Mouse (Mus musculus): Measurements from ENCODE around the gene Slc23a4. TPM values are rescaled to one million over a fixed set of nuclear protein-coding genes. Genes with fewer than 3 reads are reported as not detected.

Slc23a4 gene
- polyA plus RNA-seq, 1 experiment from 2014 or later, result 0.33 TPM

- peak overlapping the region; percentile 57 for H3K27ac ChIP-seq (ENCODE audit: poor library complexity, severe bottlenecking)
Measured at GRCm38 (mm10) chr6:34903441-34903840, 84.8 kb downstream of the Slc23a4 start.

GRCm38 (mm10) chr6:34902578-34902977, 85.6 kb downstream of the Slc23a4 start:
- peaks cover 49% of the 10 kb centered on the region for H3K36me3 ChIP-seq
- peak overlapping the region; percentile 57 for H3K27ac ChIP-seq (ENCODE audit: poor library complexity, severe bottlenecking)
- peaks cover 68% of the 10 kb centered on the region for H3K4me1 ChIP-seq (replicated peaks)
- no peak overlapping the region for H3K9ac ChIP-seq
- H3K4me2 ChIP-seq, result peak overlapping the region; percentile 36
- H3K27me3 ChIP-seq (replicated peaks), result no peaks in the 10 kb centered on the region
- H3K9me3 ChIP-seq (replicated peaks), result no peaks in the 10 kb centered on the region
- H3K4me3 ChIP-seq, result no peak overlapping the region
- 74% methylated on average over 7 of the region's 7 CpGs for WGBS
- ATAC-seq (ENCODE audit: insufficient number of reproducible peaks, low FRiP score), result no peak

More at GRCm38 (mm10) chr6:34903441-34903840, 84.8 kb downstream of the Slc23a4 start:
- H3K36me3 ChIP-seq, result peaks cover 49% of the 10 kb centered on the region
- no peaks in the 10 kb centered on the region for H3K9me3 ChIP-seq (replicated peaks)
- ATAC-seq (ENCODE audit: insufficient number of reproducible peaks, low FRiP score), result no peak
- no peak overlapping the region for H3K4me2 ChIP-seq
- no peaks in the 10 kb centered on the region for H3K27me3 ChIP-seq (replicated peaks)
- 79% methylated on average over 5 of the region's 5 CpGs for WGBS
- H3K4me1 ChIP-seq (replicated peaks), result peaks cover 73% of the 10 kb centered on the region
- H3K9ac ChIP-seq, result no peak overlapping the region
- no peak overlapping the region for H3K4me3 ChIP-seq

GRCm38 (mm10) chr6:34901911-34902444, 86.2 kb downstream of the Slc23a4 start:
- H3K4me1 ChIP-seq (replicated peaks), result peaks cover 62% of the 10 kb centered on the region
- peak overlapping the region; percentile 57 for H3K27ac ChIP-seq (ENCODE audit: poor library complexity, severe bottlenecking)
- 0 out of 2 replicates have a peak overlapping the region, but pooled peaks have one; percentile 34 for H3K9ac ChIP-seq
- WGBS, result 26% methylated on average over 9 of the region's 9 CpGs
- no peak for ATAC-seq (ENCODE audit: insufficient number of reproducible peaks, low FRiP score)
- H3K4me3 ChIP-seq, result no peak overlapping the region
- H3K27me3 ChIP-seq (replicated peaks), result no peaks in the 10 kb centered on the region
- H3K4me2 ChIP-seq, result peak overlapping the region; percentile 36
- H3K9me3 ChIP-seq (replicated peaks), result no peaks in the 10 kb centered on the region
- H3K36me3 ChIP-seq, result peaks cover 46% of the 10 kb centered on the region

- Histone ChIP-seq H3K4me3 (no peak overlapping the region), H3K9me3 (replicated peaks) (no peaks in the 10 kb centered on the region), H3K4me2 (no peak overlapping the region), H3K27ac (ENCODE audit: poor library complexity, severe bottlenecking) (no peak overlapping the region), H3K27me3 (replicated peaks) (no peaks in the 10 kb centered on the region), H3K36me3 (peaks cover 43% of the 10 kb centered on the region), H3K4me1 (replicated peaks) (peaks cover 59% of the 10 kb centered on the region), H3K9ac (no peak overlapping the region)
- 70% methylated on average over 2 of the region's 2 CpGs for WGBS
- ATAC-seq (ENCODE audit: insufficient number of reproducible peaks, low FRiP score), result no peak
Measured at GRCm38 (mm10) chr6:34900990-34901389, 87.2 kb downstream of the Slc23a4 start.

- H3K4me1 ChIP-seq (replicated peaks), result peaks cover 52% of the 10 kb centered on the region
- no peak overlapping the region for H3K4me3 ChIP-seq
- peak; percentile 54; the same call in 1 of the 2 replicates for ATAC-seq (ENCODE audit: insufficient number of reproducible peaks, low FRiP score)
Measured at GRCm38 (mm10) chr6:34899127-34899526, 89.1 kb downstream of the Slc23a4 start.

GRCm38 (mm10) chr6:34896168-34896780, 91.9 kb downstream of the Slc23a4 start:
- H3K27ac ChIP-seq (ENCODE audit: poor library complexity, severe bottlenecking), result no peak overlapping the region
- H3K9me3 ChIP-seq (replicated peaks), result no peaks in the 10 kb centered on the region
- no peak; the same call in 1 of the 2 replicates for ATAC-seq (ENCODE audit: insufficient number of reproducible peaks, low FRiP score)
- H3K4me2 ChIP-seq, result no peak overlapping the region
- no peak overlapping the region for H3K9ac ChIP-seq
- no peaks in the 10 kb centered on the region for H3K27me3 ChIP-seq (replicated peaks)
- peaks cover 73% of the 10 kb centered on the region for H3K36me3 ChIP-seq
- H3K4me3 ChIP-seq, result no peak overlapping the region
- H3K4me1 ChIP-seq (replicated peaks), result peaks cover 24% of the 10 kb centered on the region
- 61% methylated on average over 16 of the region's 16 CpGs for WGBS

More at GRCm38 (mm10) chr6:34899127-34899526, 89.1 kb downstream of the Slc23a4 start:
- 43% methylated on average over 2 of the region's 2 CpGs for WGBS
- H3K9me3 ChIP-seq (replicated peaks), result no peaks in the 10 kb centered on the region
- no peak overlapping the region for H3K4me2 ChIP-seq
- H3K27ac ChIP-seq (ENCODE audit: poor library complexity, severe bottlenecking), result peak overlapping the region; percentile 70
- H3K9ac ChIP-seq, result no peak overlapping the region
- no peaks in the 10 kb centered on the region for H3K27me3 ChIP-seq (replicated peaks)
- peaks cover 52% of the 10 kb centered on the region for H3K36me3 ChIP-seq

- H3K9me3 ChIP-seq (replicated peaks), result no peaks in the 10 kb centered on the region
- no peak overlapping the region for H3K4me3 ChIP-seq
- peaks cover 21% of the 10 kb centered on the region for H3K4me1 ChIP-seq (replicated peaks)
- H3K27me3 ChIP-seq (replicated peaks), result no peaks in the 10 kb centered on the region
- no peak overlapping the region for H3K9ac ChIP-seq
- peaks cover 75% of the 10 kb centered on the region for H3K36me3 ChIP-seq
- ATAC-seq (ENCODE audit: insufficient number of reproducible peaks, low FRiP score), result no peak
- WGBS, result 82% methylated on average over 7 of the region's 7 CpGs
- H3K27ac ChIP-seq (ENCODE audit: poor library complexity, severe bottlenecking), result no peak overlapping the region
- no peak overlapping the region for H3K4me2 ChIP-seq
Measured at GRCm38 (mm10) chr6:34895569-34895968, 92.6 kb downstream of the Slc23a4 start.

Other genes with a start within 250 kb of the Slc23a4 start
- gene Agbl3, start 208.0 kb downstream of the Slc23a4 start, polyA plus RNA-seq (2016; fragmentation: Nextera tagmentation; extraction: Ambion mirVana), result 6.2 and 6.4 TPM in 2 replicates
- gene Tmem140, start 125.3 kb downstream of the Slc23a4 start, polyA plus RNA-seq (2016; fragmentation: Nextera tagmentation; extraction: Ambion mirVana), result 1.1 and 1.2 TPM in 2 replicates
- 9.7 and 11.2 TPM in 2 replicates for gene Cyren, start 110.3 kb downstream of the Slc23a4 start, polyA plus RNA-seq (2016; fragmentation: Nextera tagmentation; extraction: Ambion mirVana)
- 10.7 and 12.6 TPM in 2 replicates for gene Wdr91, start 77.5 kb downstream of the Slc23a4 start, polyA plus RNA-seq (2016; fragmentation: Nextera tagmentation; extraction: Ambion mirVana)
- not detected in 2 replicates for gene Stra8, start 68.2 kb downstream of the Slc23a4 start, polyA plus RNA-seq (2016; fragmentation: Nextera tagmentation; extraction: Ambion mirVana)
- 22.4 and 23.3 TPM in 2 replicates for gene Cnot4, start 145.3 kb upstream of the Slc23a4 start, polyA plus RNA-seq (2016; fragmentation: Nextera tagmentation; extraction: Ambion mirVana)
- 40.3 and 43.3 TPM in 2 replicates for gene Nup205, start 189.0 kb upstream of the Slc23a4 start, polyA plus RNA-seq (2016; fragmentation: Nextera tagmentation; extraction: Ambion mirVana)